Mouse (Mus musculus): ENCODE data around the gene Apbb2. TPM values are rescaled to one million over a fixed set of nuclear protein-coding genes. Genes with fewer than 3 reads are reported as not detected.
A peak's percentile ranks its signal among the peaks of the same experiment; 100 is the strongest.

Gene Apbb2
- total RNA-seq, 2 experiments from 2014 or later, result 54.5 to 58.6 TPM

DNA sequence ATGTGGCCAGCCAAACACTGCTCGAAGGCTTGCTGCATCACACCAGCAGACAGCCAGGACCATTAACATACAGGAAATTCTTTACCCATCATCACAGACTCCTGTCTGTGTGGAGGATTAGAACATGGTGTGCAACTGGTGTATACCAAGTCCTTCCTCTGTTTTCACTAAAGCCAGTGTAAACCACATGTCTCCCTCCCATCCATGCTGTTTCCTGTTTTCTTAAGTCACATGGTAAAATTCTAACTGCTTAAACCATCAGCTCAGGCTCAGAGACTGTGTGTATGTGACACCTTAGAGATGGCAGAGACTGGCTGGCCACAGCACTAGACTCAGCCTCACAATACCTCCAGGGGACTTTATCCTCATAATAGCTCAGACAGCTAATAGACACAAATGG is 236.5 kb downstream of the Apbb2 start:
- no peak for TF ChIP-seq CTCF (conservative IDR thresholded peaks at IDR 0.05)
- Histone ChIP-seq H3K27ac (no peak overlapping the region), H3K4me3 (no peak overlapping the region)
- no peak for DNase-seq (ENCODE audit: low spot score in 2 of 2)

DNA sequence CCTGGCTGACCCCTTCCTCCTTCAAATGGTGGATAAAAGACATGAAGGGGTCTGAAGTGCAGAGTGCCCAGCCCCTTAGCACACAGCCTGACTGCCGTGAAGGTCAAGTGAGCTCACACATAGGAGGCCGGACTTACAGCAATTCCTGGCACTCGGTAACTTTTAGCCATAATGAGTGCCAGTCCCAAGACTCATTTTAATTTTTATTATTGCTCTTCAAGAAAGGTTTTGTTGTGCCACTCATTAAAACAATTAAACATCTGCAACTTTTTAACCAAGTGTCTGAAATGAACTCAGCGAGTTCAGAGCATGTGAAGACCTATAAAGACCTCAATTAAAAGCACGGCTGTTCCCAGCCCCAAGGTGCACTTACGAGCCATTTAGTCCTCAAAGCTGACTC is 239.6 kb downstream of the Apbb2 start:
- H3K27ac ChIP-seq, result no peak overlapping the region
- no peak overlapping the region for H3K4me3 ChIP-seq
- TF ChIP-seq CTCF (conservative IDR thresholded peaks at IDR 0.05), result no peak
- DNase-seq (ENCODE audit: low spot score in 2 of 2), result no peak

DNA sequence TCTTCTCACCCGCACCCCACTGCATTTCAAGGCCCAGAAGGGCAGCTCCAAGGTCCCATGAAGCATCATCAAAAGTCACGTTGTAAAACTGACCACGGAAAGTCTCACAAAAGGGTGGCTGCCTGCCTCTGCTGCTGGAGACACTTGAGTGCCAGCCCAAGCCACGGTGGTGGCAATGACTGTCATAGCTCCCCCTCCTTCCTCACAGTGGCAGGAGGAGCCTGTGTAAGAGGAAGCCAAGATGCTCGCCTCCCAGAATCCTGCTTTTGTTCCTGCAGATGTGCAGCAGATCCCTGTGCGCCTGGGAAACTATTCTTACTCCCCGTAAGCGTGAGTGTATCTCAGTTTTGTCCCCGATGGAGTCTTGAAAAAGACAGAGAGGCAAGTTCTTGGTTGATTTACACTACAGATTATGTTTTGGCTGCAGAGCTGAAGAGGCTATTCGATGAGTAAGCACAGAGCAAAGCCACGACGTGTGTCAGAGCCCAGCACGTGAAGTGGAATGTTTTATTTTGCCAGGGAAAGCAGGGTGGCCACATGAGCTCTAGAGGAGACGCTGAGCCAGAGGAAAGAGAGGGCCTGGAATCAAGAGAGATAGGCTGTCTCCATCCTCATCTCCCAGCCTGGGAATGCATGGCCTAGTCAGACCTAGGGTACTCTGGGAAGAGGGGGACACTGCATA is 241.9 kb downstream of the Apbb2 start:
- Histone ChIP-seq H3K4me3 (no peak overlapping the region), H3K27ac (no peak overlapping the region)
- no peak for TF ChIP-seq CTCF (conservative IDR thresholded peaks at IDR 0.05)
- DNase-seq (ENCODE audit: low spot score in 2 of 2), result no peak

DNA sequence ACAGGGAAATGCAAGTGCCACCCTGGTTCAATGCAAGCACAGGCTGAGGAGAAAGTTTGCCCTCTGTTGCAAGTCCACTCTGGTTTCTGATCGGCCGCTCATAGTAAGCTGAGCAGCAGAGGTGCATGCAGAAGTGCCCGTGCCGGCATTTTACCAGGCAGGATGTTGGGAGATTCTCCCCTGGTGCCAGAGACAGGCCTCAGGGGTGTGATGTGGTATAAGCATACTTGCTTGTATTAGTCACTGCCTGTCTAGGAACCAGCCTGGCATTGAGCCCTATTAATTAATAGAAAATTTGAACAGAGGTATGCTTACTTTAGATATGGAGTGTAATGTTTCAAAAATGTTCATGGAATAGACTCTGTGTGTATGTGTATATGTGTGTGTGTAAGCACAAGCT is 244.2 kb downstream of the Apbb2 start:
- Histone ChIP-seq H3K27ac (no peak overlapping the region), H3K4me3 (no peak overlapping the region)
- DNase-seq (ENCODE audit: low spot score in 2 of 2), result no peak
- no peak for TF ChIP-seq CTCF (conservative IDR thresholded peaks at IDR 0.05)

DNA sequence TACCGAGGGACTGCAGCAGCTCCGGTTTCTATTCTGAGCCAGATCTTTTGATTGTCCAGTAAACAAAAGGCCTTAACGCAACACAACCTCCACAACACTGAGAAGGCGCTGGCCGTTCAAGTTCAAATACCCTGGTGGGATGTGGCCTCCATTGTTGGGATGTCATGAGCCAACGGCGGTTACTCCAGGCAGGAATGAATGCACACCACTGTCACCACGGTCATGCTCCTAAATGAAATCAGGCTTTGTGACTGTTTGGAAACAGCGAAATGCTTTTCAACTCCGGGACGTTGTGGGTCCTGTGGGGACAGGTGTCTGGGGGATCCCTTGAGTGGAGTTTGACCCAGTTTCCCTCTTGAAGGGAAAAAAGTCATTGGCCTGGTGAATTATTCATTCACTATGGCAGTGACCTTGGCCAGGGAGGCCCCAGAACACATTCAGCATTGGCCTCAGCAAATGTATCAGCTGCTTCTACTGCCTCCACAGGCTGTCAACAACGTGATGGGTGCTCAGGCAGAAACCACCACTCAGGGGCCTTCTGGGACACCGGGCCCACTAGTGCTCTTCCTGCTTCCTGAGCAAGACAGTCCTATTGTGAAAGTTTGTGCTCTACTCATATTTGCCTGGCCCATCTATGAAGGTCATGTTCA is 244.9 kb downstream of the Apbb2 start:
- no peak for DNase-seq (ENCODE audit: low spot score in 2 of 2)
- Histone ChIP-seq H3K4me3 (no peak overlapping the region), H3K27ac (no peak overlapping the region)
- no peak for TF ChIP-seq CTCF (conservative IDR thresholded peaks at IDR 0.05)

DNA sequence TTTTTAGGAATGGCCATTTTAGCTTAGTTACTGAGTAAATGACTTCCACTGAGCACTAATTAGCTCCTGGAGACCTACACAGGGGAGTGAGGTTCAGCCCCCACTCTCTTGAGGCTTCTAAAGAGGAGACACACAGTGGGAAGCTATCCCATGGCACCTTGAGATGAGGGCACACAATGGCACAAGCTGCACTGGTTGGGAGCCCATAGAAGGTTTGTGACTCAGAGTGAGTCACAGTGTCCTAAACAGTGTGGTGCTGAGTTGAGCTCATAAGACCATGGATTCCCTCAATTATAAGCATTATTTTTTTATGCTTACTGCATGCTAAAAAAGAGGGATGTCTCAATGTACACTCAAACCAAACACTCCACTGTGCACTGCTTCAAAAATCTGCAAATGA is 247.5 kb downstream of the Apbb2 start:
- no peak for TF ChIP-seq CTCF (conservative IDR thresholded peaks at IDR 0.05)
- DNase-seq (ENCODE audit: low spot score in 2 of 2), result no peak

DNA sequence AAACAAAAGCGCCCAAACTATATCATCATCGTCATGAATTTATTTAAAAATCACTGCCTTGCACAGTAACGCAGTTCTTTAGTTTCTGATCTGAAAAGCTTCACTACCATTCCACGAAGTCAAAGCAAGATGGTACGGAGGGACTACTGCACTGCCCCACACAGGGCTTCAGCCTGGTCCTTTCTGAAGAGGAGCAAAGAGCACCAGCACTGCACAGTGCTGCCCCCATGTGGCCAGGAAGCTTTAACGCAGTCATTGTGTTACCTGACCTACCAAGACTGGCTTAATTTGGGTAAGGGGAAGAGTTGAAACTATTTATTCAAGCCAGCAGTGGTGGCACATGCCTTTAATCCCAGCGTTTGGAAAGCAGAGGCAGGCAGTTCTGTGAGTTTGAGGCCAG is 249.6 kb downstream of the Apbb2 start:
- peak in 1 of 2 experiments; percentile 61 for DNase-seq (ENCODE audit: low spot score in 2 of 2)
- no peak overlapping the region for H3K4me3 ChIP-seq
- TF ChIP-seq CTCF (conservative IDR thresholded peaks at IDR 0.05), result peak; percentile 96
- H3K27ac ChIP-seq, result no peak overlapping the region

More for the DNA sequence above, 247.5 kb downstream of the Apbb2 start:
- no peak overlapping the region for H3K27ac ChIP-seq
- H3K4me3 ChIP-seq, result no peak overlapping the region

DNA sequence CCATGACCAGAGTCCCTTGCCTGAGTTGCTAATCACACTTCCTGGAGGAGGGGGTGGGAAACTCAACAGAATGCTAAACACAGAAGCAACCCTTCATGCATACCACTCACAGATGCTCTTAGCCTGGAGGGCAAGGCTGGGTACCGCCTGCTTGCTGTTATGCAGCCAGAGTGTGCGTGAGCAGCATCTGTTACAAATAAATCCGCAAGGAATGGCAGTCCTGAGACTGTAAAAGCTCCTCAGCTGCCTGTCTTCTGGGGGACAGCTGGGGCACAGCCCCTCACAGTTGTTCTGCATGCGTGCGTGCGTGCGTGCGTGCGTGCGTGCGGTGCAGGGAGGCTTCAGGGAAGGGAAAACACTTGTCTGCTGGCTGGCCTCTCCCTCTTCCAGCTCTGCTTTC is 250.9 kb downstream of the Apbb2 start:
- DNase-seq (ENCODE audit: low spot score in 2 of 2), result no peak
- Histone ChIP-seq H3K4me3 (no peak overlapping the region), H3K27ac (no peak overlapping the region)
- no peak for TF ChIP-seq CTCF (conservative IDR thresholded peaks at IDR 0.05)

DNA sequence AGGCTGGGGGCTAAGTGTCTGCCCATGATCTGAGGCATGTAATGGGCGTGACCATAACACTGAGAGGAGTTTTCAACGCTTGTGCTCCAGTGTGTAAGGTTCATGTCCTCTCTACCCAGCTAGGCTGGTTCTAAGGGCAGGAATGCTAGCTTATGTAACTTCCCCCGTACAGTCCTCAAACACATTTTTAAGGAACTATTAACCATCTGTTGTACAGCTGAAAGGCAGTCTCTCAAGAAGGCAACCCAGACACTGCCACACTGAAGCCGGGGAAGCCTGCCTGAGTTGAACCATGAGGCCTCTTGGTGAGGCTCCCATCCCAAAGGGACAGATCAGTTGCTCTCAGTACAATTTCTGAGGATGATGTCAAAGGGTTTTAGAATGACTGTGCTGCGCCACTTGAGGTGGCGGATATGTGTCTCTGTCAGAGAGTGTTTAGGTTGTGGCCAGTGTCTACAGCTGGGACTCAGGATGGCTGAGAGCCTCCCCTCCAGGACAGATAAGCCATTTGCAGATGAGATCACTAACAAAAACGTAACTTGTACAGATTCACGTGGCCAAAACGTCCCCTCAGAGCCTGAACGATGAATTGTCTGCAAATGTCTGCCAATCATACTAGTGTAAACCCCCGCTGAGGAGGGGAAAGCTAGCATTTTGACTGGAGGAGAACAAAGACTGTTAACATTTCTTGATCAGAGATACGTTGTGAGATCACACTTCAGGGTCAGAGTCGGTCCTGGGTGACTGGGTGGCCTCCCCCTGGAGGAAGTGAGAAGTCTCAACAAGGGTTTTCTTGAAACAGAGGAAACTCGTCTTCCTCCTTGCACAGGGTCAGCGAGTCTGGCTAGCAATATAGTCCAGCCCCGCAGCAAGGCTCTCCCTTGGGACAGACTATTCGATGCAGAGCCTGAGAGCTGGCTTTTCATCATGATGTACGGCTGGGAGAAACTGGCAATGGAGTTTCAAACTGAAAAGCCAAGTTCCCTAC is 255.0 kb downstream of the Apbb2 start:
- no peak overlapping the region for H3K4me3 ChIP-seq
- no peak for TF ChIP-seq CTCF (conservative IDR thresholded peaks at IDR 0.05)
- no peak for DNase-seq (ENCODE audit: low spot score in 2 of 2)
- no peak overlapping the region for H3K27ac ChIP-seq

DNA sequence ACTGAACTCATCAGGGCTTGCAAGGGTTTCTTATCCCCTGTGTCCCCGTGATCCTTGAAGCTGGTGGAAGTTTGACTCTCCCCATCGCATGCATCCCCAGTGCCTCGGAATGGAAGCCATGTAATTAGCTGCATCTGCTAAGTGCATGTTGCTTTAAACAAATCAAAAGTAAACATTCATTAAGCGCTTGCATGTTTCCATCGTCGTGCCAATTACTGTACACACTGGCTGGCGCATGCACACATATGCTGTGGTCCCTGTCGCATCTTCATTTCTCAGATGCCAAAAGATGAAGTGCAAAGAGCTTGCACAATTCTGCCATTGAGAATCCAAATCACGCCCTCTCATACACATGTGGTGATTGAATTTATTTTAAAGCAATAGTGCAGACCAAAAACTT is 257.8 kb downstream of the Apbb2 start:
- Histone ChIP-seq H3K27ac (no peak overlapping the region), H3K4me3 (no peak overlapping the region)
- no peak for DNase-seq (ENCODE audit: low spot score in 2 of 2)
- TF ChIP-seq CTCF (conservative IDR thresholded peaks at IDR 0.05), result no peak

DNA sequence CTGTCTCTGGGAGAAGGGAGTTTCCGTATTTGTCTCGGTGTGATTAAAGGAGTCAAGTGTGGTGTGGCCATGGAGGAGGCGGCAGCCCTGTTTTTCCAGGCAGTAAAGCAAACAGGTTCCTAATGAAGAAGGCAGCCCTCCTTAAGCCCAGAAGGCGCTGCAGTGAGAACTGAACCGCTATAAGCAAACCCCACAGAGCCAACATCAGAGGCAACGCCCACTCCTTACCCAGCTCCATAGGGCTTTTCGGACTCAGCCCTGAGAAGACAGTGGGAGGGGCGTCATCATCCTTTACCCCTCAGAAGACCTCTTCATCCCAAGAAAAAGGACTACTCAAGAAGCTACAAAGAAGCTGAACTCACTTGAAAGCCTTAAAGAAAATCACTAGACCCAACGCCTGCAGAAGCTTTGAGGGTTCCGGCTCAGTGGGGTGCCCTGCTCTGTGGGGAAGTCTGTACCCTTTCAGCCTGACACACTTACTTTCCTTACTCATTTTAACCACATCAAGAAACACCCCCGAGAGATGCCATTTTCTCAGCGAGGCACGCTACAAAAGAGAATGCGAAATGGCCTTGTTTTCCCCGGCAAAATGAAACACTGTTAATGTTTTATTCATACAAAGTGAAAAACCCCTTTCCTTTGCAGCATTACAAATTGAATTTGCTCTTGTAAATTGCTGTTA is 258.7 kb downstream of the Apbb2 start:
- Histone ChIP-seq H3K27ac (no peak overlapping the region), H3K4me3 (no peak overlapping the region)
- no peak for DNase-seq (ENCODE audit: low spot score in 2 of 2)
- TF ChIP-seq CTCF (conservative IDR thresholded peaks at IDR 0.05), result no peak

DNA sequence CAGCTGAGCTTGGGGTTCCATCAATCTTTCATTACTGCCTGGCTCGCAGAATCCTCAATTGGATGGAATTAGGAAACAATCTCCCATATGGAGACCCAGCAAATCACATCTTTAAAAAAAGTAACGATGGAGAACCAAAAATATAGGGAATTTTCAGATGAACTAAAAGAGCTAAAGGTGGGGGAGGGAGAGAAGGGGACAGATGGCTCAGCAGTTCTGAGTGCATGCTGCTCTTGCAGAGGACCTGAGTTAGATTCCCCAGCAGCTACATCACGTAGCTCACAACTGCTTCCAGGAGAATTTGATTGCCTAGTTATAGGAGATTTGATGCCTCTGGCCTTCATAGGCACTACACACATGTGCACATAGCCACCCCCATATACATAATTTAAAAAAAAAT is 263.4 kb downstream of the Apbb2 start:
- no peak for TF ChIP-seq CTCF (conservative IDR thresholded peaks at IDR 0.05)
- Histone ChIP-seq H3K27ac (no peak overlapping the region; the same call in 1 of the 2 replicates), H3K4me3 (no peak overlapping the region)
- DNase-seq (ENCODE audit: low spot score in 2 of 2), result no peak

DNA sequence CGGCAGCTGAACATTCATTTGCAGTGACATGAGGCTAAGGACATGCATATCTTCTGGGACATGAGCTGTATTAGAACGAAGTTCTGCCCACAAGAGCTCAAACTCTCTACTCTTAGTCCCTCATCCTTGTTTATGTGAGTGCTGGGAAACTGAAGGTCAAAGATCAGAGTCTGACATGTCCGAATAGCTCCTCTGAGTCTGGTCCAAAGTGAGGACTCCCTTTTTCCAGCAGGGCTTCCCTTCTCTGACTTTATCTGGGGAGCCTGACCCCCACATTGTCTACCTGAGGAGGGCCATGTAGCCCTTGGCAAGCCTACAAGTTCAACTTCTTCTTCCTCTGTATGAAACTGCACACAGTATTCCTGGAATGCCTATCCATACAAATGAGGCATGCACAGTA is 264.7 kb downstream of the Apbb2 start:
- H3K27ac ChIP-seq, result no peak overlapping the region
- H3K4me3 ChIP-seq, result no peak overlapping the region
- TF ChIP-seq CTCF (conservative IDR thresholded peaks at IDR 0.05), result no peak
- DNase-seq (ENCODE audit: low spot score in 2 of 2), result no peak

All from layer of hippocampus, adult 2 months (tissue).